Mouse (Mus musculus) 3134 (cell line): Measurements from ENCODE around the gene Trim23.
A peak's percentile ranks its signal among the peaks of the same experiment; 100 is the strongest.
"Not testable (repeated sequence)": the region's sequence is repeated elsewhere in the genome, so short reads cannot be mapped to it uniquely, and the experiment has no call there.

ENCODE experiments used
- DNase-seq: peaks from one replicate; pipeline ENCODE4 v3.0.0-alpha.2; 2011; ENCODE audit warnings: low spot score; ENCODE audit not compliant: insufficient read length; ENCODE audit errors: extremely low read depth

Gene Trim23

GRCm38 (mm10) chr13:104178650-104179121, at the start of gene Trim23:
Gene Trim23, plus strand, starts transcription at chr13:104178797.
- peak; percentile 92 for DNase-seq

GRCm38 (mm10) chr13:104132561-104132960, 46.0 kb upstream of the Trim23 start:
- DNase-seq: no peak

- no peak for DNase-seq
Measured at GRCm38 (mm10) chr13:104134510-104135085, 44.0 kb upstream of the Trim23 start.

DNA sequence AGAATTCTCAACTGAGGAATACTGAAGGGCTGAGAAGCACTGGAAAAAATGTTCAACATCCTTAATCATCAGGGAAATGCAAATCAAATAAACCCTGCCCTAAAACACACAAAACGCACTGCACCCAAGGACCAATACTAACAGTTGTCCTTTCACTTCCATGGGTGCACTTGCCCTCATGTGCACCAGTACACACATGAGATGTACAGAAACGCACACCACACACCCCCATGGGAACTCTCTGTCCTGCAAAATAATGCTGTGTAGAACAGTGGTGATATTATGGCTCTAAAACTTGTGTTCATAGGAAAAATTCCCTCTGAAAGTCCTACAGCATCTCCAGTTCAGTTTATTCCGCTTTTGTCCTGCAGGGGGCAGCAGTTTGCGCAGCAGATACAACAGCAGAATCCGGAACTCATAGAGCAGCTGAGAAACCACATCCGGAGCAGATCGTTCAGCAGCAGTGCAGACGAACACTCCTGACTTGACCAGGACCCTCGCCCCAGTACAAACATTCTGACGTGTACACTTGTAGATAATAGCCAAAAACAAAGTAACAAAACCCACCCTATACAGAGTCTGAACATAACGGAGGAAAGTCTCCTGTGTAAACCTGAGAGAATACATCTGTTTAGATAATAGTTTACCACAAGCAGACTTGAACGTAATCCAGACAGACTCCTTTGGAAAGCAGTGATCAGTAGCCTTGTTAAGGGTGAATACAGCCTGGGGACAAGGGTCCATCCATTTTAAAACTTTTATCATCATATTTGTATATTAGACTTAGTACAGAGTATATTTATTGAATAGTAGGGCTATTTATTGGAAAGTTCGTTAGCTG, 39.0 kb upstream of the Trim23 start:
- DNase-seq: peak; percentile 27

GRCm38 (mm10) chr13:104144871-104145270, 33.7 kb upstream of the Trim23 start:
- no peak for DNase-seq

DNA sequence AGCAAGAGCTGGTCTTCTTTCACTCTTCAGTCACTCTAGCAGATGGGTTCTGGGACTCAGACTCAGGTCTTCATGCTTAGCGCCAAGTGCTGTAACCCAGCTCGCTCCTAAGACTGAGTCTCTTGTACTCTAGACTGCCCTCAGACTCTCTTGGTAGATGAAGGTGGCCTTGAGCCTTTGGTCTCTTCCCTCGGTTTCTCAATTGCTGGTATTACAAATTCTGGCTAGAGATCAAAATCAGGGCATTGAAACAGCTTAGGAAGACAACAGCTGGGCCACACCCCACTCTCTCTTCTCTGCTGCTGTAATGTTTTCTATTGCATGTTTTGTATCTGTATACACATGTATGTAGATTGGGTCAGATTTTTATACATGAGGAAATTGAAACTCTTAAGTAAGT, 33.0 kb upstream of the Trim23 start:
- no peak for DNase-seq

- DNase-seq: no peak
Measured at GRCm38 (mm10) chr13:104154180-104154579, 24.4 kb upstream of the Trim23 start.

DNA sequence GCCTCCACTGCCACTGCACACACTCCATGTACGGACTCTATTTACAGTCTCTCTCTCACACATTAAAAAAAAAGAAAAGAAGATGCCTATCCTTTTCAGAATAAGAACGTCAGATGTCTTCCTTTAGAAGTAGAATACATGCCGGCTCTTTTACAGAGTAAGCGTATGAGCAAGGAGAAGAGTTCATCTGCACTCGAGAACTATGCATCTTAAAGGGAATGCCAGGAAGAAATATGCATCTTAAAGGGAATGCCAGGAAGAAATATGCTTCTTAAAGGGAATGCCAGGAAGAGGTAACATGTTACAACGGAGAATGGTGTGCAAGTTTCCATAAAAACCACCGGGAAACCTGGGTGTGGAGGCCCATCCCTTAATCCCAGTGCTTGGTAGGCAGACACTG, 23.5 kb upstream of the Trim23 start:
- no peak for DNase-seq

- DNase-seq: no peak
Measured at GRCm38 (mm10) chr13:104155686-104156085, 22.9 kb upstream of the Trim23 start.

DNA sequence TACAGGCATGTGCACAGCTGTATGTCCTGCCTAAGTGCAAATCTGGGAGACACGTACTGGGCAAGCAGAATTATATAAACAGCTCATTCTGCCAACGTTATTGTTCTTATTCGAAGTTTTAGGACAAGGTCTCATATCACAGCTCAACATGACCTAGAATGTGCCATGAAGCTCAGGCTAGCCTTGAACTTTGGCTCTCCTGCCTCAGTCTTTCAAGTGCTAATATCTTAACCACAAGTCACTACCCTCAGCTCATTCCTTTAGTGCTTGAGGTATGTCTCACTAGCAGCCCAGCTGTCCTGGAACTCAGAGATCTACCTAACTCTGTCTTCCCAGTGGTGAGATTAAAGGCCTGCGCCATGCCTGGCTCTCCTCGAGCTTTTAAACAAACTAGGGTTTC, 6.9 kb upstream of the Trim23 start:
- no peak for DNase-seq

GRCm38 (mm10) chr13:104172498-104172897, 6.1 kb upstream of the Trim23 start:
- no peak for DNase-seq

- DNase-seq: no peak
Measured at GRCm38 (mm10) chr13:104176874-104177273, 1.7 kb upstream of the Trim23 start.

DNA sequence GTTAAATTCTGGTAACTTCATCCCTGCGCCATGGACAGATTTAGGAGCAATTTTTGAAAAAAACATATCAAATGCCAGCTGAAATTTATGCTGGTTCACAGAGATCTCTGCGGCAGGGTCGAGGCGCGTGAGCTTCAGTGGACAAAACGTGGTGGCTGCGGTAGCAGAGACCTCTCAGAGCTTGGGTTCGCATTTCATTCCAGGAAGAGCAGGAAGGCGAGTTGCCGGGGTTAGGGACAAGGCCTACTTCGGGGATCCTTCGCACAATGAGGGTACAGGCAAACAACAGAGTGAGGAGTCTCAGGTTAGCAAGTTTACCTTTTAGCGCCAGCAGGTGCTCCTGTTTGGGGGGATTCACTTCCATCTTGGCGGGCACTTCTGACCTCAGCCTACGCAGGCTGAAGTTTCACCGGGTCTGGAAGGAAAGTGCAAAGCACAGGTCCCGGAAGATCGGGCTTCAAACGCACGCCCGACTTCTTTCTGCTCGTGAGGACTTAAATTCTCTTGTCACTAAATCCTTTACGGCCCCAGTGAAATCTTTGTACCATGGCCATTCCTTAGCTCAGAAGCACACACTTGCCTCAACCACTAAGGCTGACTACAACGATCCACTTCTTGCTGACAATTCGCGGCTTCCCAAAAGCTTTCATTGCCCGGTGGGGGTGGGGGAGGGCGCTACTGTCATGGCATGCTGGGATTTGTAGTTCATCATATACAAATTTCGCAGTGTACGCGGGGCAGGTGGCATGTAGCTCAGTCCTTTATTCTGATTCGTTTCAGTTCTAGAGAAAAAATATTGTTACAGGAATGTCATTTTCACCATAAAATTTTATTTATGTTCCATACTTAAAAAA, 574 bp upstream of the Trim23 start, which contains the start of gene Trappc13:
TSS of gene Trappc13 (minus strand) at position 674 of the 854 bp plus-strand sequence.
- peak; percentile 66 for DNase-seq

DNA sequence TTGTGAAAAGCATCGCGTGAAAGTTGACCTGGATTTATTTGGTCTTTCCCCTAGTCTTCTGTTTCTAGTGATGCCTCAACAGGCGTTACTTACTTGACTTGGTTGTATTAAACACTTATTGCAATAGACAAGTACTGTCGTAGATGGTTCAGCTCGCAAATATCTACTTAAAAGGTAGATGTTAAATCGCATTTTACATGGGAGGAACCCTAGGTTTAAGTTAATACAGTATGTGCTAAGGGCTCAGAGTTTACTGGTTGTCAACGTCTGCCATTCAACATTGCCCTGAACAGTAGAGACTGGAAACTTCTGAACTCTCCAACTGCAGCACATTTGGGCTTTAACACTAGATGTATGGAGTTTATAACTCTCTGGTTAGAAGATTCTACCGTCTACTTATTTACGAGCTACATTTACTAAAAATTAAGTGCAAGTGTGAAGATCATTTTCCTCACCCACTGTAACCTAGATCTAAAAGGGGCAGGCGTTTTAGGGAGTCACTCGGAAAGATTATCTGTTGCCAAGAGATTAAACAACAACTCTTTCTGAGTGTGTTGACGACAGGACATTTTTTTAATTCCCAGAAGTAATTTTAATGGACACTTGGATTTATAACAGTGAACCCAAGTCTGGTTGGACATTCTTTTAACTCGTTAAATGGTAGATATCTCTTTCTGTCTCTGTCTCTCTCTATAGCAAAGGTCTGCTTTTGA, 735 bp downstream of the Trim23 start:
- DNase-seq: no peak

GRCm38 (mm10) chr13:104187357-104187756, 8.8 kb downstream of the Trim23 start:
- no peak for DNase-seq

DNA sequence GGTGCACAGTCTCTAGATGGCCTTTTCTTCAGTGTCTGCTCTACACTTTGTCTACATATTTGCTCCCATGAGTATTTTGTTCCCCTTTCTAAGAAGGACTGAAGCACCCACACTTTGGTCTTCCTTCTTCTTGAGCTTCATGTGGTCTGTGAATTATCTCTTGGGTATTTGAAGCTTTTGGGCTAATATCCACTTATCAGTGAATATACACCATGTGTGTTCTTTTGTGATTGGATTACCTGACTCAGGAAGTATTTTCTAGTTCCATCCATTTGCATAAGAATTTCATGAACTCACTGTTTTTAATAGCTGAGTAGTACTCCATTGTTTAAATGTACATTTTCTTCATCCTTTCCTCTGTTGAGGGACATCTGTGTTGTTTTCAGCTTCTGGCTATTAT, 17.3 kb downstream of the Trim23 start:
- not testable (repeated sequence) for DNase-seq

GRCm38 (mm10) chr13:104204313-104204712, 25.7 kb downstream of the Trim23 start:
- no peak for DNase-seq

- DNase-seq: peak; percentile 1
Measured at GRCm38 (mm10) chr13:104227478-104227877, 48.9 kb downstream of the Trim23 start.

DNA sequence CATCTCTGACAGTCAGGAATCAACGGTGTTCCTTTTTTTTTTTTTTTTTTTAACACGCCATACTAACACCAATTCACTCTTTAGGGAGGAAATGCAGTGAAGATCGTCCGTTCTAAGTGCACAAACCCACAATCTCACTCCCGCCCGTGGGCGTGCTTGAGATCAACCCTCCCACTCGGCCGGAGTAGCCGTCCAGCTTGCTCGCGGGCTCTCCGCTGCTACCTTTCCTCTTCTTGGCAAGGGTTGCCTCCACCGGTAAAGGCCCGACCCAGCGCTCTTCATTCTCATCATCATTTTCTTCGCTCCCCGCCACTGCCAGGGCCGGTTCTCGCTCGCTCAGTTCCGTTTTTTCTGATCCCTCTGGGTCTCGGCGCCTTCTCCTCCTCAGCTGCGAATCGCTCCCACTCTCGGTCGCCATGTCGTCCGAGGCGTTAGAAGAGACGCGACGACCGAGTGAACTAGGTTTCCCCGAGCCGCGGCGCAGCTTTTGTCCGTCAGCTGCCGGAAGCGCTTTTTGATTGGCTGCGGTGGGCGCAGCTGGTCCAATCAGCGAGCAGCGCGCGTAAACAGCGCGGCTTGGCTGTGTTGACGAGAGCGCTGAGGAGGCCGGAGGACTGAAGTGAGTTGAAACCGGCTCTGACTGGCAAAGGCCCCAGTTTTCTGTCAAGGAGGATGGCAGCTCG, 49.9 kb downstream of the Trim23 start, which contains the start of the genes Cenpk and Ppwd1:
TSS of gene Cenpk (plus strand) at position 228 of the 683 bp plus-strand sequence.
TSS of gene Ppwd1 (minus strand) at position 460 of the 683 bp plus-strand sequence.
- peak; percentile 98 for DNase-seq

- DNase-seq: no peak
Measured at GRCm38 (mm10) chr13:104229181-104229580, 50.6 kb downstream of the Trim23 start.
